Comparison of ENCODE assay signal across 21 mouse cellular contexts in genomic region chr2:99060726-99061125, GRCm38 (mm10).
DNase-seq lines count a peak whose midpoint lies in the region; ATAC-seq lines count a peak whose summit lies in the region.
"Had no signal": no experiment of that assay in that cellular context is flagged by ENCODE, and none has a peak within 500 bp of the region (broad histone marks: within the 10 kb centered on the region; RNA-seq: fewer than 3 reads in every experiment).

No protein-coding gene starts in this region.

- no peak for ATAC-seq in forebrain, embryonic 14.5 days
- no peak for ATAC-seq in forebrain, embryonic 12.5 days (ENCODE audit: low FRiP score)
- ATAC-seq: CD4-positive, CD25-positive, alpha-beta regulatory T cell, adult 4 months; forebrain, embryonic 15.5 days; forebrain, postnatal 0 days had no signal

- H3K4me2 ChIP-seq in forebrain, embryonic 14.5 days (ENCODE audit: low read length), result no peak overlapping the region
- no peak overlapping the region for H3K4me2 ChIP-seq in forebrain, embryonic 12.5 days
- H3K4me2 ChIP-seq: embryonic facial prominence, embryonic 12.5 days; forebrain, embryonic 15.5 days had no signal

- H3K27me3 ChIP-seq in forebrain, embryonic 14.5 days (replicated peaks; ENCODE audit: control insufficient read depth, insufficient read depth, low read length), result no peaks in the 10 kb centered on the region
- no peaks in the 10 kb centered on the region for H3K27me3 ChIP-seq in forebrain, embryonic 12.5 days
- H3K27me3 ChIP-seq: CH12.LX; embryonic facial prominence, embryonic 12.5 days; forebrain, embryonic 15.5 days had no signal

- no peaks in the 10 kb centered on the region for H3K36me3 ChIP-seq in forebrain, embryonic 14.5 days (ENCODE audit: control insufficient read depth, insufficient read depth, low read length)
- H3K36me3 ChIP-seq in forebrain, embryonic 12.5 days (replicated peaks), result no peaks in the 10 kb centered on the region
- H3K36me3 ChIP-seq: embryonic facial prominence, embryonic 10.5 days; embryonic facial prominence, embryonic 12.5 days; forebrain, embryonic 15.5 days; G1E had no signal

- no peaks in the 10 kb centered on the region for H3K4me1 ChIP-seq in forebrain, embryonic 14.5 days (ENCODE audit: control insufficient read depth, insufficient read depth, low read length)
- H3K4me1 ChIP-seq in forebrain, embryonic 12.5 days, result no peaks in the 10 kb centered on the region
- H3K4me1 ChIP-seq: embryonic facial prominence, embryonic 10.5 days; embryonic facial prominence, embryonic 12.5 days; forebrain, embryonic 15.5 days had no signal

- H3K9me3 ChIP-seq in forebrain, embryonic 14.5 days (replicated peaks; ENCODE audit: control insufficient read depth, low read length), result no peaks in the 10 kb centered on the region
- no peaks in the 10 kb centered on the region for H3K9me3 ChIP-seq in forebrain, embryonic 12.5 days
- H3K9me3 ChIP-seq: embryonic facial prominence, embryonic 10.5 days; embryonic facial prominence, embryonic 12.5 days; forebrain, embryonic 15.5 days had no signal

- H3K9ac ChIP-seq in forebrain, embryonic 14.5 days (ENCODE audit: low read length), result no peak overlapping the region
- H3K9ac ChIP-seq in forebrain, embryonic 12.5 days, result no peak overlapping the region
- H3K9ac ChIP-seq: embryonic facial prominence, embryonic 12.5 days; forebrain, embryonic 15.5 days; forebrain, postnatal 0 days had no signal

- H3K27ac ChIP-seq in forebrain, embryonic 14.5 days (ENCODE audit: low read depth, low read length), result no peak overlapping the region
- no peak overlapping the region for H3K27ac ChIP-seq in forebrain, embryonic 12.5 days
- H3K27ac ChIP-seq: embryonic facial prominence, embryonic 10.5 days; embryonic facial prominence, embryonic 12.5 days; forebrain, embryonic 15.5 days had no signal

- peak; percentile 1 for DNase-seq in forebrain, embryonic 14.5 days (ENCODE audit: low spot score)
- peak; percentile 55 for DNase-seq in retina, embryonic 14.5 days (ENCODE audit: low spot score)
- no peak for DNase-seq in cerebellum, postnatal 25 days
- no peak for DNase-seq in adrenal gland, adult 18-20 months (ENCODE audit: low spot score in 2 of 2)
- DNase-seq: adrenal gland, adult 8-10 months; adrenal gland, postnatal 14 days; adrenal gland, postnatal 36 days; B cell, adult 2 months; cerebellum, adult 11 months; cerebellum, adult 18-20 months; cerebellum, adult 8-10 months; cerebellum, adult 9-11 months; cerebellum, postnatal 14 days; forebrain, postnatal 0 days had no signal

- no peak overlapping the region for H3K4me3 ChIP-seq in forebrain, embryonic 14.5 days (ENCODE audit: low read depth, low read length)
- H3K4me3 ChIP-seq in forebrain, embryonic 12.5 days (replicated peaks), result no peak overlapping the region
- H3K4me3 ChIP-seq: embryonic facial prominence, embryonic 10.5 days; embryonic facial prominence, embryonic 12.5 days; forebrain, embryonic 15.5 days had no signal

- 65% methylated on average over 2 of the region's 2 CpGs for WGBS in forebrain, embryonic 14.5 days
- 66% methylated on average over 2 of the region's 2 CpGs for WGBS in forebrain, embryonic 12.5 days

Comparison
In these comparisons a context has a peak if more than half of its experiments do, and no peak if none do; other contexts are left out.
1. DNase-seq: peak in forebrain, embryonic 14.5 days (single experiment) and retina, embryonic 14.5 days (single experiment); none in cerebellum, postnatal 25 days (0 of 2) and adrenal gland, adult 18-20 months (0 of 2).